Mouse (Mus musculus): ENCODE measurements around the gene Dis3l2.

Gene Dis3l2

GRCm38 (mm10) chr1:86703300-86703964 is at the start of gene Dis3l2:
TSS of gene Dis3l2 (plus strand) at chr1:86703808.
- peak; percentile 91 for DNase-seq

- DNase-seq = no peak
These were observed 46.5 kb upstream of the Dis3l2 start for GRCm38 (mm10) chr1:86657071-86657470.

- no peak for DNase-seq
These were observed 38.5 kb upstream of the Dis3l2 start for GRCm38 (mm10) chr1:86665091-86665490.

GRCm38 (mm10) chr1:86669552-86670273 is 33.9 kb upstream of the Dis3l2 start:
- peak; percentile 73 for DNase-seq

GRCm38 (mm10) chr1:86670279-86671038 is 33.1 kb upstream of the Dis3l2 start, which contains the start of gene Nppc:
TSS of gene Nppc (minus strand) at chr1:86670571.
- peak; percentile 86 for DNase-seq

- no peak for DNase-seq
These were observed 29.2 kb upstream of the Dis3l2 start for GRCm38 (mm10) chr1:86674385-86674784.

- no peak for DNase-seq
These were observed 28.5 kb upstream of the Dis3l2 start for GRCm38 (mm10) chr1:86675126-86675525.

GRCm38 (mm10) chr1:86677624-86678023 is 26.0 kb upstream of the Dis3l2 start:
- no peak for DNase-seq

- DNase-seq = no peak
These were observed 24.9 kb upstream of the Dis3l2 start for GRCm38 (mm10) chr1:86678667-86679066.

GRCm38 (mm10) chr1:86687236-86687635 is 16.4 kb upstream of the Dis3l2 start:
- DNase-seq = no peak

- DNase-seq = no peak
These were observed 12.6 kb upstream of the Dis3l2 start for GRCm38 (mm10) chr1:86691027-86691426.

- no peak for DNase-seq
These were observed 6.7 kb upstream of the Dis3l2 start for GRCm38 (mm10) chr1:86696948-86697347.

- DNase-seq = no peak
These were observed 4.9 kb upstream of the Dis3l2 start for GRCm38 (mm10) chr1:86698721-86699120.

GRCm38 (mm10) chr1:86699346-86700136 is 4.1 kb upstream of the Dis3l2 start:
- DNase-seq = no peak

- no peak for DNase-seq
These were observed 3.2 kb upstream of the Dis3l2 start for GRCm38 (mm10) chr1:86700367-86700766.

GRCm38 (mm10) chr1:86703965-86704326 is 338 bp downstream of the Dis3l2 start:
- DNase-seq = no peak

- DNase-seq = peak; percentile 16
These were observed 1.9 kb downstream of the Dis3l2 start for GRCm38 (mm10) chr1:86705461-86705860.

GRCm38 (mm10) chr1:86709546-86709945 is 5.9 kb downstream of the Dis3l2 start:
- DNase-seq = no peak

- DNase-seq = no peak
These were observed 8.4 kb downstream of the Dis3l2 start for GRCm38 (mm10) chr1:86712045-86712444.

- no peak for DNase-seq
These were observed 9.4 kb downstream of the Dis3l2 start for GRCm38 (mm10) chr1:86713054-86713453.

- DNase-seq = no peak
These were observed 14.6 kb downstream of the Dis3l2 start for GRCm38 (mm10) chr1:86718190-86718589.

GRCm38 (mm10) chr1:86719391-86719790 is 15.8 kb downstream of the Dis3l2 start:
- no peak for DNase-seq
